Mouse (Mus musculus) heart, embryonic 10.5 days (tissue): Measurements from ENCODE around the gene Uqcc2. TPM values are rescaled to one million over a fixed set of nuclear protein-coding genes. Genes with fewer than 3 reads are reported as not detected.

Experiments
- DNase-seq: peaks from one replicate; pipeline ENCODE4 v3.0.0-alpha.2; 2017; ENCODE audit warnings: low spot score
- H3K27ac ChIP-seq: fragments of 300-500 bp; sonication (generic); 2 replicates; pipeline ENCODE4 v1.5.1; 2016; ENCODE audit warnings: mild to moderate bottlenecking
- H3K27me3 ChIP-seq: fragments of 300-500 bp; sonication (generic); 2 replicates; pipeline ENCODE4 v1.6.1; 2016; ENCODE audit warnings: mild to moderate bottlenecking; ENCODE audit not compliant: poor library complexity, insufficient read depth, severe bottlenecking
- H3K36me3 ChIP-seq: fragments of 300-500 bp; sonication (generic); 2 replicates; pipeline ENCODE4 v1.6.1; 2016; ENCODE audit warnings: mild to moderate bottlenecking, moderate library complexity
- H3K4me1 ChIP-seq: fragments of 300-500 bp; sonication (generic); 2 replicates; pipeline ENCODE4 v1.6.1; 2016; ENCODE audit warnings: mild to moderate bottlenecking
- H3K4me3 ChIP-seq: fragments of 300-500 bp; sonication (generic); 2 replicates; pipeline ENCODE4 v1.5.1; 2016; ENCODE audit warnings: mild to moderate bottlenecking, moderate library complexity
- H3K9me3 ChIP-seq: fragments of 300-500 bp; sonication (generic); 2 replicates; pipeline ENCODE4 v1.6.1; 2016; ENCODE audit warnings: mild to moderate bottlenecking, moderate library complexity
- WGBS: fragments of 180-500 bp; shearing (Covaris S2); methylation state at CpG from one replicate; pipeline ENCODE4 v1.1.7; 2016; 5-methylcytosine and 5-hydroxymethylcytosine counted together
- polyA plus RNA-seq: library from polyadenylated mRNA; unstranded; fragments of >200 nt; fragmentation: Nextera tagmentation; extraction: Ambion mirVana; gene quantifications from 2 replicates; pipeline ENCODE4 v1.2.1, GENCODE M21; 2016

Uqcc2 gene
- polyA plus RNA-seq = 393 and 440 TPM in 2 replicates

DNA sequence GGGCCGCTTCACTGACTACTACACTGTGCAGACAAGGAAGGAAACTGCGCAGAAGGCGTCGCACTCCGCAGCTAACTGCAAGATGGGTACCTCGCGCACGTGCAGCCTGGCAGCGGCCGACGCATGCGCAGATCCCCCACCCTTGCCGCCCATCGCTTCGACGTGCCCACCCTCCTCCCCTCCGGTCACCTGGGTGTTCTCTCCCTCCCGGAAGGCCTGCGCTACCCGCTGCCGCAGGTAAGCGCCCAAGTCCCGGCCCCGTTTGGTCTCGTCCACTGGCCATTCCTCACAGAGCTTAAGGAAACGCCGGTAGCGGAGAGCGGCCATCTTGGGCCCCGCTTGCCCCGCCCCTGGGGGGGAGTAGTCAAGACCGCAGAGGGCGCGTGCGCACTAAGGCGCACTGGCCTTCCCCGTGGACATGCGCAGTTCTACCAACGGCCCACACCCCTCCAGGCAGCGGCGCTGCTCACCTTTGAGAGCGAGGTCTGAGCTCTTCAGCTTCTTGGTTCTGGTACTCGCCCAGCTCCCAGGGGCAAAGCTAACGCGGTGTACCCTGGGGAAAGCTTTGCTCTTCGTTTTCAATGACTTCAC, at the start of gene Uqcc2:
Uqcc2 (minus strand) TSS at position 366 of the 591 bp plus-strand sequence.
- Histone ChIP-seq H3K27ac (peak within 1 kb of the TSS; percentile 97), H3K9me3 (no peaks in the 10 kb centered on the region), H3K4me3 (peak within 1 kb of the TSS; percentile 88), H3K4me1 (peaks cover 44% of the 10 kb centered on the region), H3K27me3 (peaks cover 7% of the 10 kb centered on the region; the same call in 1 of the 2 replicates), H3K36me3 (peaks cover 6% of the 10 kb centered on the region; the same call in 1 of the 2 replicates)
- under 1% methylated on average over 46 of the region's 46 CpGs for WGBS
- peak; percentile 98 for DNase-seq

DNA sequence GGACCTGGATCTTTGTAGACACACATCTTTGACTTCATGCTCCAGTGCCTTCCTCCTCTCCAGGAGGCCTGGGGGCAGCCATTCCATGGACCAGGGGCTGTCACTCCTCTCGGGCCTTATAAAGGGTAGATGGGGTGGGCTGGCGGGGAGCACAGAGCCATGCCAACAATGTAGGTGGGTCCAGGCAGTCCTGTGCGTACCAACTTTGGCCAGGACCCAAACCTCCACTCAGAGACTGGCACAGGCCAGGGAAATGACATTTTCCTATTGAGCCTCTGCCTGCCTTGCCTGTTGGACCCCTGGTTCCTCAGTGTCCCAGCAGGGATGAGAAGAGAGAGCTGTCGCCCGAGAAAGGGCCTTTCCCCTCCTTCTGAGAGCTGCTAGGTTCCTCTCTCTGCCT, 48.7 kb upstream of the Uqcc2 start:
- no peak overlapping the region for H3K4me3 ChIP-seq
- H3K27ac ChIP-seq = no peak overlapping the region
- DNase-seq = no peak

DNA sequence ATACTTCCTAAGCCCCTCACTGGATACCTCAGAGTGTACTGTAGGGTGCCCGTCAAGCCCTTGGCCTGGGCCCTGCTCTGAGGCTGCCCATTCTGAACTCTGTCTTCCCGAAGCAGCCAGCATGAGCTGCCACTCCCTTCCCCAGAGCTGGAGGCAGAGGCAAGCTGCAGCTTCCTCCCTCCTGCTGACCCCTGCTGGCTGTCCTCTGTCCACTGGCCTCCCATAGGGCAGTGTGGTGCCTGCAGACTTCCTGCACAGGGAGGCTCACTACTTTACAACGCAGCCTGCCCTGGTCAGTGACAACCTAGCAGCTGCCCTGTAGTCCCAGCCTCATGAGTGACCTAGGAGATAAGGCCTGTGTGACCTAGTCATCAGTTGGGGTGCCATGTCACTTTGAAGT, 48.0 kb upstream of the Uqcc2 start:
- Histone ChIP-seq H3K4me1 (peaks cover 12% of the 10 kb centered on the region), H3K36me3 (no peaks in the 10 kb centered on the region), H3K27ac (no peak overlapping the region), H3K9me3 (no peaks in the 10 kb centered on the region), H3K4me3 (no peak overlapping the region), H3K27me3 (peaks cover 4% of the 10 kb centered on the region; the same call in 1 of the 2 replicates)
- WGBS = 21% methylated on average over 3 of the region's 3 CpGs
- no peak for DNase-seq

More for the DNA sequence above, 48.7 kb upstream of the Uqcc2 start:
- Histone ChIP-seq H3K9me3 (no peaks in the 10 kb centered on the region), H3K27me3 (peaks cover 5% of the 10 kb centered on the region; the same call in 1 of the 2 replicates), H3K36me3 (no peaks in the 10 kb centered on the region), H3K4me1 (peaks cover 14% of the 10 kb centered on the region)
- 72% methylated on average over 5 of the region's 5 CpGs for WGBS

DNA sequence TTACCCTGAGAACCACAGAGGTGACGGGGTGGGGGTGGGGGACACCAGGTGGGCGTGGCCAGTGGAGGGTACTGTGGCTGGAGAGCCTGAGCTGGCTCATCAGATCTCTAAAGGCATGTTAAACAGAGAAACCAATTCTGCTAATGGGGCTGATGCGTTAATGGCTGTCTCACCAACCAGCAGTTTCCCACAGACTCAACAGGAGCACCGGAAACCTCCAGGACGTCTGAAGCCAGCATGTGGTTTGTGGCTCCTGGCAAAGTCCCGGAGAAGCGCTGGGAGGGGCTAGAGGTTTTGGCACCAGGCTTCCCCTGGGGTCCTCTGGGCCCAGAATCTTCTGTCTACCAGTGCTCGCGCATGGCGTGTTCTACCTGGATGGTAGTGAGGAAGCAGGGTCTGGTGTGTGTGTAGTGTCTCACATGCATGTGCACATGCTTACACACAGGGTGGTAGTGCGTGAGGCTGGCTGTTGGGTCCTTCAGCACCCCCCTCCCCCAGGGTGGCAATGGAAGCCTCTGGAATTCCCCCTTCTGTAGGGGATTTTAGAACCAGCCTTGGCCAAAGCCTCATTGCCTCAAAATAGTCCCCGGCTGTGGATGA, 46.1 kb upstream of the Uqcc2 start:
- 51% methylated on average over 12 of the region's 12 CpGs for WGBS
- Histone ChIP-seq H3K36me3 (no peaks in the 10 kb centered on the region), H3K27me3 (no peaks in the 10 kb centered on the region), H3K4me3 (no peak overlapping the region), H3K27ac (no peak overlapping the region), H3K9me3 (no peaks in the 10 kb centered on the region), H3K4me1 (peaks cover 19% of the 10 kb centered on the region)
- DNase-seq = no peak

DNA sequence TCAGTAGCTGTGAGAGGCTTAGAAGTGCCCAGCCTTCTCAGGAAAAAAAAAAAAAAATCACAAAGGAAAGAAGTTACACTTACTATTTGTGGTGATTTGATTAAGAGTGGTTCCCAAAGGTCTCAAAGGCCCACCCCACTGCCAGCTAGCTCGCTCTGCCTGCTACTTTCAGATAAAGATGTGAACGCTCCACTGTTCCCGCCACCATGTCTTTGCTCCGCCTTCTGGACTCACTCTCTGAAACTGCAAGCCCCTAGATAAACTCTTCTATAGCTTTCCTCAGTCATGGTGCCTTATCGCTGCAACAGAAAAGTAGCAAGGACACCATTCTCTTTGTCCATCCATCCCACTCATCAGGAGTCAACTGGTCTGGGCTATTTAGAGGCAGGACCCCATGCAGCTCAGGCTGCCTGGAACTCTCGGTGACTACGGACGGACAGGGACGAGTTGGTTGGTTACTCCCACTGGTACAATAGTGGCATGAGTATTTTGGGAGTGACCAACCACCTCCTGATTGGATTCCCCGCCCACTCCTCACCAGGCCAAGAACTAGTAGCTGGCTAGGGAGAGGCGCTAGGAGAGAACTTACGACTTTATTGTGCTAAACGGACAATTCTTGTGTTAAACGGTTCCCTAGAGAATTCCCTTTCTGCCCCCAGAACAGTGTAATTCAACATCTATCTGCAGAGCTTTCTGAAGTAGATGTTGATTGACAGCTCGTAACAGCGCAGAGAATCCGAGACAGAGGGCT, 44.9 kb upstream of the Uqcc2 start:
- H3K9me3 ChIP-seq = no peaks in the 10 kb centered on the region
- no peaks in the 10 kb centered on the region for H3K27me3 ChIP-seq
- peaks cover 19% of the 10 kb centered on the region for H3K4me1 ChIP-seq
- WGBS = 83% methylated on average over 17 of the region's 17 CpGs
- H3K4me3 ChIP-seq = no peak overlapping the region
- H3K36me3 ChIP-seq = no peaks in the 10 kb centered on the region
- no peak for DNase-seq
- no peak overlapping the region for H3K27ac ChIP-seq

DNA sequence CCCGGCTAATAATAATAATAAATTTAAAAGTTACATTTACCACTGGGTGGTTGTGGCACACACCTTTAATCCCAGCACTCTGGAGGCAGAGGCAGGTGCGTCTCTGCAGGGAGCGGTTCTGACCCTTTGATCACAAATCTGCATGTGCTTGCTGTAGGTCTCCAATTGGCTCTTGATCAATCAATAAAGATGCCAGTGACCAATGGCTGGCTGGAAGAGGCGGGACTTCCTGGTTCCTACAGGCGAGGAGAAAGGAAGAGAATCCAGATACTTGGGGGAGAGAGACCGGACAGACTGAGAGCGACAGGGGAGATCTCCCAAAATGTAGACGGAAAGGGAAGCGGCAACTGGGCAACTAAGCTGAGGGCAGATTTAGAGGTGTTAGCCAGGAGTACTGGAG, 44.3 kb upstream of the Uqcc2 start:
- Histone ChIP-seq H3K27ac (no peak overlapping the region), H3K36me3 (no peaks in the 10 kb centered on the region), H3K9me3 (no peaks in the 10 kb centered on the region), H3K4me3 (no peak overlapping the region), H3K4me1 (peaks cover 19% of the 10 kb centered on the region), H3K27me3 (peaks cover 2% of the 10 kb centered on the region; the same call in 1 of the 2 replicates)
- WGBS = 84% methylated on average over 9 of the region's 9 CpGs
- no peak for DNase-seq

DNA sequence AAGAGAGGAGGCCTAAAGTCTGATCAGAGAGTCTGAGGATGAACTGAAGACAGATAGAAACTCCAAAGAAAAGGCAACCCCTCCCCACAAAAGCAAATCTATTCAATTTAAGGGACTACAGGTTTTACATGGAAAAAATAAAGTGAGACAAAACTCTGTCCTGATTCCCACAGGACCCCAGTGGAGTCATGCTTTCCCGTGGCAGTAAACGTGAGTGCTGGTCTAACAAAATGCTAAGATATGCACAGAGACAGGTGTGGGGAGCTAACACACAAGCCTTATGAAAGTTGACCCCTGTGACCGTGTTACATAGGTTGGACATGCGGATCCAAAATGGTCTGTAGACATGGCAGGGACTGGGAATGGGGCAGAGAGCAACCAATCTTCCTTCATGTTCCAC, 43.0 kb upstream of the Uqcc2 start:
- 90% methylated on average over 4 of the region's 4 CpGs for WGBS
- Histone ChIP-seq H3K27ac (no peak overlapping the region), H3K27me3 (peaks cover 6% of the 10 kb centered on the region; the same call in 1 of the 2 replicates), H3K4me1 (peaks cover 19% of the 10 kb centered on the region), H3K4me3 (no peak overlapping the region), H3K36me3 (no peaks in the 10 kb centered on the region), H3K9me3 (no peaks in the 10 kb centered on the region)
- no peak for DNase-seq

DNA sequence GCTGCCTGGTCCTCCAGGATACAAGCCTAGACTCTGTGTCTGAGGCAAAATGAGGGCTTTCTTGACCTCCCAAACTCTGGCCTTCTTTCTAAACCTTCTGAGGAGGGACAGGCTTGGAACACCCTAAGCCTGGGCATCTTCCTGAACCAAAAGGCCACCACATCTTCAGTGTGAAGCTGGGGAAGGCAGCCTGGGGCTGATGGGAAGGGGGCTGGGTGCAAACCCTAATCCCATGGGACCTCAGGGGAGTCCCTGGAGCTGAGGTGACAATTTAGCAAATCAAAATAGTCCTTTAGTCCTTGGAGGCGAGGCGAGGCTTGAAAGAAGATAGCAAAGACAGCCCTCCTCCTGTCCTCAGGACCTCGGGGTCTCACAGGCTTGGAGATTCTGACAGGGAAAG, 42.6 kb upstream of the Uqcc2 start:
- peaks cover 6% of the 10 kb centered on the region; the same call in 1 of the 2 replicates for H3K27me3 ChIP-seq
- DNase-seq = no peak
- no peaks in the 10 kb centered on the region for H3K9me3 ChIP-seq
- H3K27ac ChIP-seq = no peak overlapping the region
- H3K36me3 ChIP-seq = no peaks in the 10 kb centered on the region
- WGBS = 61% methylated on average over 3 of the region's 3 CpGs
- peaks cover 14% of the 10 kb centered on the region for H3K4me1 ChIP-seq
- no peak overlapping the region for H3K4me3 ChIP-seq

DNA sequence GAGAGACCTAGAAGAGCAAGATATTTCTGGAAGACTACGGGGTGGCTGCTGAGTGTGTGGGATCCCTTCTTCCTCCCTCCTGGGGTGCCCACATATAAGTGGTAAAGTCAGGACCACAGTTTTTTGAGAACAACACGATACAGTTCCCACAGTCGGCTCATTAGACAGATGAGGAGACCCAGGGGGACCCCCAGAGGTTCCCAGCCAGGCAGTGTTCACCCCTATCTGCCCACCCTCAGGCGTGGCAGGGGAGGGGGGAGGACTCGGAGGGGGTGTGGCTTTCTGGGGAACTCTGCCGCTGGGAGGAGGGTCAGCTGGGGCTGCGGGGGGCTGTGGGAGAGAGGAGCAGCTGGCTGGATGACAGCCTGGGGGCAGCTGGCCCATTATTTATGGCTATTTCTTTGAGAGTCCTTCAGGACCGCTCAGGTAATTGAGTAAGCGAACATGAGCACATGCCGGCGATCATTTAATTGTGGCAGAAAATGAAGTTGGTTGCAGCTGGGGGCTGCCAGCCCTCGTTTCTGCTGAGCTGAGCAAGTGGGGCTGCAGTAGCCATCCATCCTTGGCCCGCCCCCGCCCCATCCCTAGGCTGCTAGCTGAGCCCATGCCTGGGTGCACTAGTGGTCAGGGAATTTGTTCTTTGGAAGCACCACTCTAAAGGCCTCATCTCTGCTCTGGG, 41.6 kb upstream of the Uqcc2 start:
- no peaks in the 10 kb centered on the region for H3K9me3 ChIP-seq
- peaks cover 13% of the 10 kb centered on the region for H3K4me1 ChIP-seq
- 49% methylated on average over 14 of the region's 14 CpGs for WGBS
- peaks cover 6% of the 10 kb centered on the region; the same call in 1 of the 2 replicates for H3K27me3 ChIP-seq
- H3K27ac ChIP-seq = no peak overlapping the region
- H3K36me3 ChIP-seq = no peaks in the 10 kb centered on the region
- H3K4me3 ChIP-seq = no peak overlapping the region
- no peak for DNase-seq

DNA sequence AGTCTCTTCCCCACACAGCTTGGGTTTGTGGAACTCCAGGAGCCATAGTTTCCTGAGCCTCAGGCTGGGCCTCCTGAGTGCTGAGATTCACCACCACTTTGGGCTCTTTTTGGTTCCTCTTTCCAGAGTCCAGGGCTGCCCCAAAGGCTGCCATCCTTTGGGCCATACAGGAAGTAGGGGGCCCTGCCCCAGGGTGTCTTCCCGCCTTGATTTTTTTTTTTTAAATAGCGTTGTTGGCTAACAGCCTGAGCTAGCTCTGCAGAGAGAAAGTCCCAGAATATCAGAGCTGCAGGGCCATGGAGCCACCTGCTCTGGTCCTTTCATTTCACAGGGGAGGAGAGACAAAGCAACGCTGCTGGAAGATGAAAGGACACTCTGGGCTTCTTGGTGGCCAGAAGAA, 40.0 kb upstream of the Uqcc2 start:
- 73% methylated on average over 3 of the region's 3 CpGs for WGBS
- Histone ChIP-seq H3K4me3 (no peak overlapping the region), H3K27me3 (peaks cover 11% of the 10 kb centered on the region; the same call in 1 of the 2 replicates), H3K9me3 (no peaks in the 10 kb centered on the region), H3K27ac (no peak overlapping the region), H3K36me3 (no peaks in the 10 kb centered on the region), H3K4me1 (peaks cover 7% of the 10 kb centered on the region)
- DNase-seq = no peak

DNA sequence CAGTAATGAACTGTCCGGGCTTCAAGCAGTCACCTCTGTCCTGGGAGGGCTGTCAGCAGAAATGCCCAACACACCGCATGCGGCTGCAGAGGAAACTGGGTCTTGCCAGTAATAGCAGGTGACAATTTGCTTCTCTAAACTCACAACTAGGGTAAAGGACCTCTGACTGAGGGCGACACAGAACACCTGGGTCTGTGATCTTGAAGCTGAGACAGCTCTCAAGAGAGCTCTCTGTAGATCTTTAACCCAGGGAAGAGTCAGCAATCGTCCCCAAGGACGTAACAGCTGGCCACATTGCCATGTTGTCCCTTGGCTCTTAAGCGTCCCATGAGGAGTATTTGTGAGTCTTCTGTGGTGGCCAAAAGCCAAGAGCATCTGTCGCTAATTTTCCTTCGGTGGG, 38.7 kb upstream of the Uqcc2 start:
- WGBS = 81% methylated on average over 9 of the region's 9 CpGs
- no peaks in the 10 kb centered on the region for H3K9me3 ChIP-seq
- no peak overlapping the region for H3K27ac ChIP-seq
- H3K36me3 ChIP-seq = no peaks in the 10 kb centered on the region
- no peak overlapping the region for H3K4me3 ChIP-seq
- peaks cover 11% of the 10 kb centered on the region; the same call in 1 of the 2 replicates for H3K27me3 ChIP-seq
- H3K4me1 ChIP-seq = peaks cover 7% of the 10 kb centered on the region
- DNase-seq = no peak

DNA sequence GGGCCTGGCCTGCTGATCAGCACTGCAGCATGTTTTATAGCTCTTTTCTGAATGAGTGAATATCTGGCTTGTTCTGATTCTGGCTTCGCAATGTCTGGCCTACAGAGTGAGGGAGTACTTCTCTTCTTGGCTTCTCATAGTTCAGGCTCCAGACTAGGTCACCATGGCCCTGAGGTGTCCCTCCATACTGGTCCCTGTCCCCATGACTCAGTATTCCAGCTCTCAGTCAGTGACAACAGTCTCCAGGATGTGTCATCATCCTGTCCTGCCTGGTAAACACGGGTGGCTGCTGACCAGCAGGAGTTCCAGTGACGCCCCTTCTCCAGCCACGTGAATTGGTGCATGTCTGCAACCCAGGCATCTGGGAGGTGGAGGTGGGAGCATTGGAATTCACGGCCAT, 37.4 kb upstream of the Uqcc2 start:
- H3K4me3 ChIP-seq = no peak overlapping the region
- H3K4me1 ChIP-seq = peaks cover 7% of the 10 kb centered on the region
- 71% methylated on average over 5 of the region's 5 CpGs for WGBS
- DNase-seq = no peak
- H3K27me3 ChIP-seq = peaks cover 11% of the 10 kb centered on the region
- H3K27ac ChIP-seq = no peak overlapping the region
- H3K9me3 ChIP-seq = no peaks in the 10 kb centered on the region
- no peaks in the 10 kb centered on the region for H3K36me3 ChIP-seq
